Mouse (Mus musculus) erythroblast, embryonic 14.5 days (primary cell): ENCODE measurements around the gene Dnaic1.

Experiments
- GATA1 ChIP-seq: IDR thresholded peaks from 2 replicates; pipeline ENCODE4 v1.6.1; 2012; ENCODE audit warnings: low read length, inconsistent platforms, mixed read lengths
- TAL1 ChIP-seq: IDR thresholded peaks from 3 replicates; pipeline ENCODE4 v1.6.1; 2012; ENCODE audit warnings: low read length, inconsistent platforms, mixed read lengths

DNA sequence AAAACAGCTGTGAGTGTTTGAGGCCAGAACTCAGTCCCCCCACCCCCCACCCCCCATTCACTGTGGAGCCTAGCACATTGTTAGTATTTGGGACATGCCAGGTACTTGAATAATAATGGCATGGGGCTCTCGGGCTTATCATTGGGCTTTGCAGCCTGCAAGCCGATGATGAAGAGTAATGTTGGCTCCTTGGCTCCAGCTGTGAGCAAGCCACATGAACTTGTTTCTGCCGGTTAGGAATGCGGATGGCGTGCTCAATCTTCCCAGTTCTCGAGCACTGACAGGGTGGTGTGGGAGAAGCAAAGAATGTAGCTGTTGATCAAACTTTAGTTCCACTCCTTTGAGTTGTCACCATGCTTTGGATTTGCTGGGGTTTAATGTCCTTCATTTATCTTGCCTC lies 6.3 kb downstream of the Dnaic1 start:
- TF ChIP-seq GATA1, result no peak
- TF ChIP-seq TAL1, result no peak
